Mouse (Mus musculus): ENCODE measurements around the gene Atrnl1.
"Not testable (repeated sequence)": the region's sequence is repeated elsewhere in the genome, so short reads cannot be mapped to it uniquely, and the experiment has no call there.

Gene Atrnl1

GRCm38 (mm10) chr19:58021514-58022284, 410.9 kb downstream of the Atrnl1 start:
- no peak for DNase-seq (ENCODE audit: low spot score in 2 of 2)

GRCm38 (mm10) chr19:58023216-58023825, 412.5 kb downstream of the Atrnl1 start:
- DNase-seq (ENCODE audit: low spot score in 2 of 2), result no peak

GRCm38 (mm10) chr19:58025053-58025452, 414.2 kb downstream of the Atrnl1 start:
- no peak for DNase-seq (ENCODE audit: low spot score in 2 of 2)

GRCm38 (mm10) chr19:58029661-58030060, 418.8 kb downstream of the Atrnl1 start:
- DNase-seq (ENCODE audit: low spot score in 2 of 2), result peak; percentile 79 to 88

GRCm38 (mm10) chr19:58033241-58033640, 422.4 kb downstream of the Atrnl1 start:
- DNase-seq (ENCODE audit: low spot score in 2 of 2), result no peak

GRCm38 (mm10) chr19:58036166-58036565, 425.3 kb downstream of the Atrnl1 start:
- no peak for DNase-seq (ENCODE audit: low spot score in 2 of 2)

- no peak for DNase-seq (ENCODE audit: low spot score in 2 of 2)
These were observed 432.3 kb downstream of the Atrnl1 start for GRCm38 (mm10) chr19:58043120-58043519.

GRCm38 (mm10) chr19:58043550-58043949, 432.7 kb downstream of the Atrnl1 start:
- no peak for DNase-seq (ENCODE audit: low spot score in 2 of 2)

- no peak for DNase-seq (ENCODE audit: low spot score in 2 of 2)
These were observed 434.0 kb downstream of the Atrnl1 start for GRCm38 (mm10) chr19:58044816-58045215.

- no peak for DNase-seq (ENCODE audit: low spot score in 2 of 2)
These were observed 435.8 kb downstream of the Atrnl1 start for GRCm38 (mm10) chr19:58046656-58047055.

- DNase-seq (ENCODE audit: low spot score in 2 of 2), result not testable (repeated sequence)
These were observed 439.6 kb downstream of the Atrnl1 start for GRCm38 (mm10) chr19:58050410-58050809.

GRCm38 (mm10) chr19:58050986-58051385, 440.2 kb downstream of the Atrnl1 start:
- DNase-seq (ENCODE audit: low spot score in 2 of 2), result no peak

GRCm38 (mm10) chr19:58051905-58052304, 441.1 kb downstream of the Atrnl1 start:
- no peak for DNase-seq (ENCODE audit: low spot score in 2 of 2)

GRCm38 (mm10) chr19:58052444-58053135, 441.8 kb downstream of the Atrnl1 start:
- no peak for DNase-seq (ENCODE audit: low spot score in 2 of 2)

- no peak for DNase-seq (ENCODE audit: low spot score in 2 of 2)
These were observed 448.9 kb downstream of the Atrnl1 start for GRCm38 (mm10) chr19:58059719-58060118.

- DNase-seq (ENCODE audit: low spot score in 2 of 2), result no peak
These were observed 449.5 kb downstream of the Atrnl1 start for GRCm38 (mm10) chr19:58060199-58060853.

GRCm38 (mm10) chr19:58060854-58061358, 450.1 kb downstream of the Atrnl1 start:
- DNase-seq (ENCODE audit: low spot score in 2 of 2), result no peak

- no peak for DNase-seq (ENCODE audit: low spot score in 2 of 2)
These were observed 451.1 kb downstream of the Atrnl1 start for GRCm38 (mm10) chr19:58061933-58062332.

- DNase-seq (ENCODE audit: low spot score in 2 of 2), result no peak
These were observed 452.7 kb downstream of the Atrnl1 start for GRCm38 (mm10) chr19:58063541-58063940.

- DNase-seq (ENCODE audit: low spot score in 2 of 2), result no peak
These were observed 453.5 kb downstream of the Atrnl1 start for GRCm38 (mm10) chr19:58064116-58065000.

GRCm38 (mm10) chr19:58065001-58065314, 454.1 kb downstream of the Atrnl1 start:
- peak in 1 of 2 experiments; percentile 30 for DNase-seq (ENCODE audit: low spot score in 2 of 2)

Data from right cerebral cortex, postnatal 36 days (tissue).